Mouse (Mus musculus) olfactory bulb, adult 2 months (tissue): ENCODE data around the gene Cldn14.

Experiments used
- CTCF ChIP-seq: fragments of 200-500 bp; IDR thresholded peaks from 2 replicates; pipeline ENCODE4 v1.5.1; 2012; ENCODE audit warnings: low read depth, mild to moderate bottlenecking, low read length, moderate library complexity; ENCODE audit not compliant: insufficient read depth
- POLR2A ChIP-seq: fragments of 200-500 bp; IDR thresholded peaks from 2 replicates; pipeline ENCODE4 v1.6.1; 2012; ENCODE audit warnings: mild to moderate bottlenecking, low read depth, low read length, moderate library complexity; ENCODE audit not compliant: insufficient read depth

GRCm38 (mm10) chr16:94037280-94037679, 28.6 kb upstream of the Cldn14 start:
- no peak for TF ChIP-seq CTCF
- no peak for TF ChIP-seq POLR2A
